Mouse (Mus musculus) left cerebral cortex, postnatal 36 days (tissue): ENCODE data around the gene Mpo. TPM values are rescaled to one million over a fixed set of nuclear protein-coding genes. Genes with fewer than 3 reads are reported as not detected.

Source experiments
- DNase-seq, 2 experiments: peaks; one replicate each; pipeline ENCODE4 v3.0.0; 2021 to 2022; ENCODE audit warnings: low spot score in 2 of 2, mixed read lengths in 1 of 2
- intact Hi-C: fragments of 180-260 bp; cut with DNase I; formaldehyde crosslinking; loops from one replicate; pipeline ENCODE4 v1.15.1; 2025
- total RNA-seq, 2 experiments: library from RNA; stranded (reverse); gene quantifications; 2 replicates each; pipeline ENCODE4 v1.2.3; 2021

Mpo gene
- total RNA-seq, 2 experiments from 2014 or later: not detected

- DNase-seq: no peak
- intact Hi-C loops: no loop called here
Measured at GRCm38 (mm10) chr11:87757001-87757954, 36.1 kb upstream of the Mpo start.

- intact Hi-C loops: no loop called here
- DNase-seq: no peak
Measured at GRCm38 (mm10) chr11:87758161-87758911, 35.0 kb upstream of the Mpo start.

- intact Hi-C loops: no loop called here
- no peak for DNase-seq
Measured at GRCm38 (mm10) chr11:87758957-87759608, 34.3 kb upstream of the Mpo start.

GRCm38 (mm10) chr11:87759609-87760005, 33.8 kb upstream of the Mpo start:
- intact Hi-C loops: loop anchor here (5.0 kb wide), 1 partner anchor 97 kb away; the partner anchor contains the start of gene Rnf43

GRCm38 (mm10) chr11:87760301-87761081, 32.9 kb upstream of the Mpo start, which contains the start of gene Tspoap1:
TSS of gene Tspoap1 (plus strand) at chr11:87760541.
- peak; percentile 73 to 80 for DNase-seq
- intact Hi-C loops: loop anchor here (5.0 kb wide), 1 partner anchor 98 kb away; the partner anchor contains the start of gene Rnf43

More at GRCm38 (mm10) chr11:87759609-87760005, 33.8 kb upstream of the Mpo start:
- peak in 1 of 2 experiments; percentile 46 for DNase-seq

GRCm38 (mm10) chr11:87761181-87761721, 32.1 kb upstream of the Mpo start:
- DNase-seq: peak in 1 of 2 experiments; percentile 39

GRCm38 (mm10) chr11:87761806-87762701, 31.3 kb upstream of the Mpo start:
- intact Hi-C loops: loop anchor here (2.0 to 5.0 kb wide), 2 partner anchors 100 to 159 kb away; partner anchors contain the start of genes Olfr464 and Rnf43

More at GRCm38 (mm10) chr11:87761181-87761721, 32.1 kb upstream of the Mpo start:
- intact Hi-C loops: loop anchor here (5.0 kb wide), 1 partner anchor 99 kb away; the partner anchor contains the start of gene Rnf43

GRCm38 (mm10) chr11:87762702-87763385, 30.5 kb upstream of the Mpo start:
- DNase-seq: peak; percentile 37 to 41
- intact Hi-C loops: loop anchor here (2.0 to 5.0 kb wide), 2 partner anchors 101 to 158 kb away; partner anchors contain the start of genes Olfr464 and Rnf43

More at GRCm38 (mm10) chr11:87761806-87762701, 31.3 kb upstream of the Mpo start:
- peak; percentile 32 to 42 for DNase-seq

GRCm38 (mm10) chr11:87763511-87763987, 29.8 kb upstream of the Mpo start:
- DNase-seq: peak; percentile 81 to 89
- intact Hi-C loops: loop anchor here (2.0 to 5.0 kb wide), 2 partner anchors 101 to 157 kb away; partner anchors contain the start of genes Olfr464 and Rnf43

- peak; percentile 66 to 68 for DNase-seq
- intact Hi-C loops: loop anchor here (2.0 to 5.0 kb wide), 3 partner anchors 27 to 157 kb away; partner anchors contain the start of genes Olfr464, Rnf43 and Supt4a
Measured at GRCm38 (mm10) chr11:87763988-87764876, 29.1 kb upstream of the Mpo start.

GRCm38 (mm10) chr11:87768745-87769144, 24.6 kb upstream of the Mpo start:
- intact Hi-C loops: no loop called here
- DNase-seq: no peak

- DNase-seq: peak; percentile 46 to 61
- intact Hi-C loops: no loop called here
Measured at GRCm38 (mm10) chr11:87770989-87771388, 22.4 kb upstream of the Mpo start.

- intact Hi-C loops: no loop called here
- DNase-seq: no peak
Measured at GRCm38 (mm10) chr11:87772354-87772753, 21.0 kb upstream of the Mpo start.

- intact Hi-C loops: loop anchor here (5.0 kb wide), 1 partner anchor 176 kb away; no protein-coding TSS in a partner anchor
- peak; percentile 47 to 61 for DNase-seq
Measured at GRCm38 (mm10) chr11:87778100-87778765, 15.1 kb upstream of the Mpo start.

GRCm38 (mm10) chr11:87778915-87779314, 14.5 kb upstream of the Mpo start:
- intact Hi-C loops: loop anchor here (5.0 kb wide), 1 partner anchor 177 kb away; no protein-coding TSS in a partner anchor
- DNase-seq: no peak
